Mouse (Mus musculus) kidney, embryonic 15.5 days (tissue): ENCODE data around the gene Lmntd2. TPM values are rescaled to one million over a fixed set of nuclear protein-coding genes. Genes with fewer than 3 reads are reported as not detected.

Experiments used
- ATAC-seq: fragments of 200-750 bp; cut with Nextera tagmentation; replicated peaks from 2 replicates; pipeline ENCODE4 v1.8.0; 2017; ENCODE audit warnings: moderate TSS enrichment; ENCODE audit not compliant: low FRiP score
- H3K27ac ChIP-seq: fragments of 300-500 bp; sonication (generic); 2 replicates; pipeline ENCODE4 v1.5.1; 2015; ENCODE audit warnings: mild to moderate bottlenecking, inconsistent platforms
- H3K27me3 ChIP-seq: fragments of 300-500 bp; sonication (generic); 2 replicates; pipeline ENCODE4 v1.6.1; 2015; ENCODE audit warnings: inconsistent platforms
- H3K36me3 ChIP-seq: fragments of 300-500 bp; sonication (generic); 2 replicates; pipeline ENCODE4 v1.6.1; 2015; ENCODE audit warnings: inconsistent platforms
- H3K4me1 ChIP-seq: fragments of 300-500 bp; sonication (generic); 2 replicates; pipeline ENCODE4 v1.6.1; 2015; ENCODE audit warnings: inconsistent platforms
- H3K4me2 ChIP-seq: fragments of 300-500 bp; sonication (generic); 2 replicates; pipeline ENCODE4 v1.6.1; 2015; ENCODE audit warnings: moderate library complexity, mild to moderate bottlenecking, inconsistent platforms
- H3K4me3 ChIP-seq: fragments of 300-500 bp; sonication (generic); replicated peaks from 2 replicates; pipeline ENCODE4 v1.5.1; 2015; ENCODE audit warnings: mild to moderate bottlenecking, inconsistent platforms
- H3K9ac ChIP-seq: fragments of 300-500 bp; sonication (generic); 2 replicates; pipeline ENCODE4 v1.6.1; 2015; ENCODE audit warnings: mild to moderate bottlenecking, inconsistent platforms
- H3K9me3 ChIP-seq: fragments of 300-500 bp; sonication (generic); replicated peaks from 2 replicates; pipeline ENCODE4 v1.6.1; 2016; ENCODE audit warnings: inconsistent platforms
- WGBS: fragments of 180-500 bp; shearing (Covaris S2); methylation state at CpG from one replicate; pipeline ENCODE4 v1.1.7; 2015; ENCODE audit warnings: mixed read lengths; 5-methylcytosine and 5-hydroxymethylcytosine counted together
- polyA plus RNA-seq: library from polyadenylated mRNA; unstranded; fragments of >200 nt; fragmentation: Nextera tagmentation; extraction: Ambion mirVana; gene quantifications from 2 replicates; pipeline ENCODE4 v1.2.1, GENCODE M21; 2015

Lmntd2 gene
- polyA plus RNA-seq, 1 experiment from 2014 or later: 3.5 TPM

- Histone ChIP-seq H3K27ac (peak within 1 kb of the TSS; percentile 98), H3K4me3 (peak within 1 kb of the TSS; percentile 63), H3K4me1 (peaks cover 54% of the 10 kb centered on the region), H3K4me2 (peak within 1 kb of the TSS; percentile 86), H3K36me3 (peaks cover 22% of the 10 kb centered on the region), H3K27me3 (no peaks in the 10 kb centered on the region), H3K9me3 (no peaks in the 10 kb centered on the region), H3K9ac (peak within 1 kb of the TSS; percentile 60)
- ATAC-seq: peak; percentile 94
- WGBS: 1% methylated on average over 41 of the region's 41 CpGs
These were observed 1.4 kb upstream of the Lmntd2 start, which contains the start of gene Rassf7 for GRCm38 (mm10) chr7:141215101-141215879. TSS of gene Rassf7 (plus strand) at chr7:141215860.

- Histone ChIP-seq H3K9ac (peak overlapping the region; percentile 60; the same call in 1 of the 2 replicates), H3K36me3 (peaks cover 17% of the 10 kb centered on the region), H3K27ac (peak overlapping the region; percentile 98), H3K4me2 (peak overlapping the region; percentile 86), H3K27me3 (no peaks in the 10 kb centered on the region), H3K4me3 (no peak overlapping the region), H3K4me1 (peaks cover 46% of the 10 kb centered on the region), H3K9me3 (no peaks in the 10 kb centered on the region)
- WGBS: 68% methylated on average over 3 of the region's 3 CpGs
- ATAC-seq: no peak
These were observed 430 bp upstream of the Lmntd2 start for GRCm38 (mm10) chr7:141214310-141214709.

- H3K4me1 ChIP-seq: peaks cover 40% of the 10 kb centered on the region
- no peaks in the 10 kb centered on the region for H3K9me3 ChIP-seq
- no peak for ATAC-seq
- H3K36me3 ChIP-seq: peaks cover 5% of the 10 kb centered on the region
- no peak overlapping the region for H3K4me2 ChIP-seq
- 83% methylated on average over 3 of the region's 3 CpGs for WGBS
- H3K27ac ChIP-seq: no peak overlapping the region
- no peak overlapping the region for H3K9ac ChIP-seq
- H3K4me3 ChIP-seq: no peak overlapping the region
- H3K27me3 ChIP-seq: no peaks in the 10 kb centered on the region
These were observed 747 bp downstream of the Lmntd2 start for GRCm38 (mm10) chr7:141213133-141213532.

- H3K4me2 ChIP-seq: no peak overlapping the region
- no peaks in the 10 kb centered on the region for H3K9me3 ChIP-seq
- H3K27ac ChIP-seq: no peak overlapping the region
- H3K9ac ChIP-seq: no peak overlapping the region
- H3K36me3 ChIP-seq: no peaks in the 10 kb centered on the region
- 80% methylated on average over 14 of the region's 14 CpGs for WGBS
- no peaks in the 10 kb centered on the region for H3K27me3 ChIP-seq
- H3K4me3 ChIP-seq: no peak overlapping the region
- H3K4me1 ChIP-seq: peaks cover 17% of the 10 kb centered on the region
- no peak for ATAC-seq
These were observed 3.2 kb downstream of the Lmntd2 start for GRCm38 (mm10) chr7:141210606-141211131.

- H3K4me1 ChIP-seq: peaks cover 16% of the 10 kb centered on the region
- WGBS: 68% methylated on average over 12 of the region's 12 CpGs
- H3K27ac ChIP-seq: no peak overlapping the region
- H3K4me3 ChIP-seq: no peak overlapping the region
- no peak overlapping the region for H3K4me2 ChIP-seq
- no peaks in the 10 kb centered on the region for H3K27me3 ChIP-seq
- H3K9ac ChIP-seq: no peak overlapping the region
- no peak for ATAC-seq
- no peaks in the 10 kb centered on the region for H3K9me3 ChIP-seq
- no peaks in the 10 kb centered on the region for H3K36me3 ChIP-seq
These were observed 3.7 kb downstream of the Lmntd2 start for GRCm38 (mm10) chr7:141210137-141210536.

- Histone ChIP-seq H3K4me2 (no peak overlapping the region), H3K27me3 (no peaks in the 10 kb centered on the region), H3K36me3 (no peaks in the 10 kb centered on the region), H3K27ac (no peak overlapping the region), H3K4me1 (peaks cover 10% of the 10 kb centered on the region), H3K9me3 (no peaks in the 10 kb centered on the region), H3K9ac (no peak overlapping the region), H3K4me3 (no peak overlapping the region)
- no peak; the same call in 1 of the 2 replicates for ATAC-seq
- WGBS: 83% methylated on average over 3 of the region's 3 CpGs
These were observed 4.4 kb downstream of the Lmntd2 start for GRCm38 (mm10) chr7:141209526-141209925.

GRCm38 (mm10) chr7:141206182-141206937 is 7.5 kb downstream of the Lmntd2 start:
- Histone ChIP-seq H3K4me3 (no peak overlapping the region), H3K9ac (no peak overlapping the region), H3K4me1 (no peaks in the 10 kb centered on the region), H3K27me3 (no peaks in the 10 kb centered on the region), H3K36me3 (no peaks in the 10 kb centered on the region), H3K9me3 (no peaks in the 10 kb centered on the region), H3K4me2 (no peak overlapping the region), H3K27ac (no peak overlapping the region)
- no peak for ATAC-seq
- 90% methylated on average over 18 of the region's 18 CpGs for WGBS

- Histone ChIP-seq H3K4me1 (no peaks in the 10 kb centered on the region), H3K27ac (no peak overlapping the region), H3K9ac (no peak overlapping the region), H3K4me2 (no peak overlapping the region), H3K4me3 (no peak overlapping the region), H3K36me3 (no peaks in the 10 kb centered on the region), H3K9me3 (no peaks in the 10 kb centered on the region), H3K27me3 (no peaks in the 10 kb centered on the region)
- no peak for ATAC-seq
- WGBS: 88% methylated on average over 5 of the region's 5 CpGs
These were observed 8.4 kb downstream of the Lmntd2 start for GRCm38 (mm10) chr7:141205504-141205903.

- no peaks in the 10 kb centered on the region for H3K9me3 ChIP-seq
- H3K4me1 ChIP-seq: no peaks in the 10 kb centered on the region
- H3K4me2 ChIP-seq: no peak overlapping the region
- H3K9ac ChIP-seq: no peak overlapping the region
- WGBS: 82% methylated on average over 3 of the region's 3 CpGs
- ATAC-seq: no peak
- no peaks in the 10 kb centered on the region for H3K36me3 ChIP-seq
- H3K27ac ChIP-seq: no peak overlapping the region
- H3K27me3 ChIP-seq: no peaks in the 10 kb centered on the region
- H3K4me3 ChIP-seq: no peak overlapping the region
These were observed 9.3 kb downstream of the Lmntd2 start for GRCm38 (mm10) chr7:141204546-141204945.

- no peak for ATAC-seq
- peaks cover 4% of the 10 kb centered on the region; the same call in 1 of the 2 replicates for H3K36me3 ChIP-seq
- H3K9ac ChIP-seq: no peak overlapping the region
- H3K4me1 ChIP-seq: peaks cover 14% of the 10 kb centered on the region
- no peak overlapping the region for H3K27ac ChIP-seq
- H3K9me3 ChIP-seq: no peaks in the 10 kb centered on the region
- H3K27me3 ChIP-seq: no peaks in the 10 kb centered on the region
- no peak overlapping the region for H3K4me3 ChIP-seq
- 97% methylated on average over 4 of the region's 4 CpGs for WGBS
- no peak overlapping the region for H3K4me2 ChIP-seq
These were observed 15.8 kb downstream of the Lmntd2 start for GRCm38 (mm10) chr7:141198121-141198520.

GRCm38 (mm10) chr7:141196619-141197282 is 17.1 kb downstream of the Lmntd2 start:
- WGBS: 87% methylated on average over 8 of the region's 8 CpGs
- peaks cover 9% of the 10 kb centered on the region for H3K36me3 ChIP-seq
- ATAC-seq: no peak
- no peaks in the 10 kb centered on the region for H3K27me3 ChIP-seq
- H3K9me3 ChIP-seq: no peaks in the 10 kb centered on the region
- no peak overlapping the region for H3K27ac ChIP-seq
- H3K9ac ChIP-seq: no peak overlapping the region
- H3K4me3 ChIP-seq: no peak overlapping the region
- H3K4me1 ChIP-seq: peaks cover 28% of the 10 kb centered on the region
- H3K4me2 ChIP-seq: no peak overlapping the region
